Mouse (Mus musculus) spleen, adult 12 weeks (tissue): Measurements from ENCODE around the gene Arrdc5.

ENCODE experiments used
- DNase-seq: peaks from one replicate; pipeline ENCODE4 v3.0.0; 2022; ENCODE audit warnings: low spot score

Gene Arrdc5

DNA sequence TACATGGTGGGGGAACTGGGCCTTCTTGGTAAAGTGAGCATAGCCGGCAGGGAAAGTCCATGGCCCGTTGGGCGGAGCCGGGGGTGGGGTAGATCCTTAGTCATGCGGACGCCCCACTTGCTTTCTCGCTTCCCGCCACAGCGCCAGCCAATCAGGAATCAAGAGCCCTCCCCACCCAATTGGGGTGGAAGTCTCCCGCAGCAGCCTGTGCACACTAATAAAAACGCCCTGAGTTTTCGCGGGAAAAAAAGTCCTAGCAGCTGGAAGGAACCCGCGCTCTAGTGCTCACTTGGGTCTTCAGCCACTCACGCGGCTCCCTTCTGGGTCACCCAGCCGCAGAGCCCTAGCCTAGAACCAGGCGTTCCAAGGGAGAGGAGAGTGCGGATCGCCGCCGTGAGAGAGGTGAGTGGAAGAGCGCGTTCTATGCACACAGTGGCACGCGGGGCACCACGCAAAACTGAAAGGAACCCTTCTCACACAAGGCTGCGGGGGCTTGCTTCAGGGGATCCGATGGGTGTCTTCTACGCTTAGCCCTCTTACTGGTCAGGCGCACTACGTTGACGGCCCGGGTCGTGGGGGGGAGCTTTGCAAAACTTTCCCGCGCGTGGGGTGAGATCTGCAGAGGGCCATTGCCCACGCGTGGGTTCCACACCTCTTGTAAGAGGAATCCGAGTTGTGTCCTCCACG is 3.2 kb upstream of the Arrdc5 start, which contains the start of gene Uhrf1:
TSS of gene Uhrf1 (plus strand) at position 162 of the 687 bp plus-strand sequence.
- DNase-seq = peak; percentile 74

GRCm38 (mm10) chr17:56302363-56302996 is 2.4 kb upstream of the Arrdc5 start:
- DNase-seq = no peak

- no peak for DNase-seq
Measured at GRCm38 (mm10) chr17:56298238-56298637, 1.8 kb downstream of the Arrdc5 start.

DNA sequence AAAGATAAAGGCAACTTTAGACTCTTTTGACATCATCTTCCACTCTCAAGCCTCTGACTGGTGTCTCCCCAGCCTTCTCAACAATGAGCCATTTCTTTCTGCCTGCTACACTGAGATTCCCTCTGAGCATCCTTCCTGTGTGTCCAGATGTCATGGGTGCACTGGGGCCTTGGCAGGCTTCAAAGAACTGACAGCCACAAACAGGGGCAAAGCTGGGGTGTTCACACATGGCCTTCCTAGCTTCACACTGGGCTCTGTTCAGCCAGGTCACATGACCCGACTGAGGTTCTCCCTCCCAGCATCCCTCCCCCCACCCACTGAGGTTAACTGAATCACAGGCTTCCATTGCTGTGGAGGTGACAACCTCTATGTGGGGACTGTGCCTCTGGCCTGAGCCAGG is 3.9 kb downstream of the Arrdc5 start:
- DNase-seq = no peak

- no peak for DNase-seq
Measured at GRCm38 (mm10) chr17:56294241-56294640, 5.8 kb downstream of the Arrdc5 start.

GRCm38 (mm10) chr17:56293291-56293690 is 6.8 kb downstream of the Arrdc5 start:
- DNase-seq = no peak

DNA sequence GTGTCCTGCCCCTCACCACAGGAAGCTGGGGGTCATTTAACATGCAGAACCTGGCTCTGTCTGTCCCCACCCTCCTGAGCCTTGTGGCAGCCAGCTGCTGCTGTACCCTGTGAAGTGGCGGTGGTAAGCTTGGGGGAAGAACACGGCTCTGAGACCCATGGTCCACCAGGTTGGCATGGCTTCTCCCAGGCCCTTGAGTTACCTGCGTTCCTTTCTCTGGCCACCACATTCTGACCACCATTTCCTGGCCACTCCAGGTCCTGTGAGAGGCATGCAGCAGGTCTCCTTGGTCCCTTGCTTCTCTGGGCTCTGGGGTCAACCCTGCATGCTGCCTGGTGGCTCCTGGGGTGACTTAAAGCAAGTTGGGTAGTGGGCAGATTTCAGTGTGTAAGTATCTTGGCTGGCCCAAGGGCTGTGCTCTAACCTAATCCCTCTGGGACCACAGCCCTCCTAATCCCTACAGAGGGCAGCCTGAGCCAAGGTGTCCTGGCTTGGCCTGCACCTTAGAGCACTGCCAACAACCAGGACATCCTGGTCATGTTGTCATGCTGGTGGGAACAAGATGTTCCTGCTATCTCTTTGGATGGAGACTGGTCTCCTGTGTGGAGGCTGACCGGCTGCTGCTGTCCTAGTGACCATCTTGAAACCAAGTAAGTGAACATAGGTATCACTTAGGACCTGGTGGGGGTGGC is 7.4 kb downstream of the Arrdc5 start, which contains the start of gene Plin3:
TSS of gene Plin3 (minus strand) at position 343 of the 692 bp plus-strand sequence.
- no peak for DNase-seq

GRCm38 (mm10) chr17:56291826-56292475 is 8.1 kb downstream of the Arrdc5 start:
- no peak for DNase-seq

GRCm38 (mm10) chr17:56291171-56291511 is 8.9 kb downstream of the Arrdc5 start:
- DNase-seq = peak; percentile 78

GRCm38 (mm10) chr17:56290388-56291170 is 9.5 kb downstream of the Arrdc5 start:
- DNase-seq = peak; percentile 82

GRCm38 (mm10) chr17:56289371-56290331 is 10.4 kb downstream of the Arrdc5 start:
- DNase-seq = peak; percentile 27

DNA sequence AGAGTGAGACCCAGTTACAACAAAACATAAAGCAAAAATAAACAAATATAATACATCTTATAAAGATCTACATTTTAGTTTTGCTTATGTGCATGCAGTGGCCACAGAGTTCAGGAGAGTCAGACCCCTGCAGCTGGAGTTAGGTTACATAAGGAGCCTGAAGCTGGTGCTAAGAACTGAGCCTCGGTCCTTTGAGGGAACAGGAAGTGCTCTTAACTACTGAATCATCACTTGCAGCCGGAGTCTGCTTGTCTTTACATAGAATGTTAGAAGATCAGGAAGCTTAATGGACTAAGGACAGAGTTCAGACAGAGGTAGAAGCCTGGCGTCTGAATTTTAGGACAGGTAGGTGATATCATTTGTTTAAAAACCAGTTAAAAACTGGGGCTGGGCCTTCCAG is 11.2 kb downstream of the Arrdc5 start:
- no peak for DNase-seq

GRCm38 (mm10) chr17:56287830-56288229 is 12.3 kb downstream of the Arrdc5 start:
- DNase-seq = no peak

DNA sequence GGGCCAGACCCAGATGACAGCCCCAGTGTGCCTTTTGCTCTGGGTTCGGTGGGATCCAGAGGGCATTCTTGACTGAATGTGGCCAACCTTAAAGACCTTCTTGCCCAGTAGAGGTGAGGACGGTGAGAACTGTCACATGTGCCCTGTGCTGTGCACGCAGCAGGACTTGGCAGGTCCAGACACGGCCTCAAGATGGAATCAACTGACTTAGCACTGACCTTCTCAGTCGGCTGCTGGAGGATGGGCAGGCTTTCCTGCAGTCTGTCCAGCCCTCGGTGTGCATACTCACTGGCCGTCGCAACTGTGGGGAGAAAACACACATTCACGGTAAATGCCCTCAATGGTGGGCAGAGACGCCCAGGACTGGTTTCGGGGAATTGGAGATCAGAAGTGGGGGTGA is 14.1 kb downstream of the Arrdc5 start:
- no peak for DNase-seq

GRCm38 (mm10) chr17:56283316-56283715 is 16.8 kb downstream of the Arrdc5 start:
- no peak for DNase-seq

DNA sequence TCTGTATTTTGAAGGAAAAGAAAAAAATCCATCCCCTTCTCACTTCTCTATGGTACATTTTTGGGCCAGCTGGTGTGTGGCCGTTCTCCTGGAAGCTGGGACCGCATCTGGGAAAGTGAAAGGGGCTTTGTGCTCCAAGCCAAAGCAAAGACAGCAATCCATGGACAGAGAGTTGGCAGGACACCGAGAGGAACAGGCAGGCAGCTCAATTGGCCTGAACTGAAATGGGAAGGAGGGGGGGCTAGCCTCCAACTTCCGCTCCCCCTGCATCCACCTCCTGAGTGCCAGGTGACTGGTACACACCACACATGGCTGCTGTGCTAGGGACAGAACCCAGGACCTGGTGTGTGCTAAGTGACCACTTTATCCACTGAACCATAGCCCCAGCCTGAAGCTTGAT is 17.3 kb downstream of the Arrdc5 start:
- DNase-seq = no peak

DNA sequence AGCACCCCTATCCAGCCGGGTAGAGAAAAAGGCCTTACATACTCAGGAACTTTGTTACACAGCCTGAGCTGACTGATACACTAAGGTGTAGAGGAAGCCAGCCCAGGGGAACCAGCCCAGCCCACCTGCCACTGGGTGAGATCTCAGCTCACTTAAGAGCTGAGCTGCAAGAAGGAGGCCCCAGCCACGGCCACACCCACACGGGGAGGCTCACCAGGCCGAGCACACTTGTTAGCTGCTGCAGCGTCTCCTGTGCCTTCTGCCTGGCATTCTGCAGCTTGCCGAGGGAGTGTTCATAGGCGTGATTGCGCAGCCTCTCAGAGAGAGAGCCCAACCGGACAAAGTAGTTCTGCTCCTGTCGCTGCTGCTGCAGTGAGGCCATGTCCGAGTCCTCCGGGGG is 18.9 kb downstream of the Arrdc5 start:
- DNase-seq = no peak

GRCm38 (mm10) chr17:56279481-56280155 is 20.5 kb downstream of the Arrdc5 start:
- no peak for DNase-seq

DNA sequence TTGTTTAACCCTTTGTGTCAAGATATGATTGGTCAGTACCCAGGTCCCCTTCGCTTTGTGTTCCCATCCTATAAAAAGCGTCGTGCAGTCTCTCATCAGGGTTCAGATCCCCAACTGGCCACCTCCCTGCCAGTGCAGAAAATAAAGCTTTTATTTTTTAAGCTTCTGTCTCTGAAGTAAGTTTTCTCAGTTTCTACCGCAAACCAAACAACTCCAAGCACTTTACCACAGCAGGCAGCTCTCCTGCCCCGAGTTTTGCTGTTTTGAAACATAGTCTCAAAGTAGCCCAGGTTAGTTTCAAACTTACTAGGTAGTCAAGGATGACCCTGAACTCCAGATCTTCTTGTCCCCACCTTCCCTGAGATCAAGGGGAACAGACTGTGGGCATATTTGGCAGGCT is 21.7 kb downstream of the Arrdc5 start:
- DNase-seq = no peak

DNA sequence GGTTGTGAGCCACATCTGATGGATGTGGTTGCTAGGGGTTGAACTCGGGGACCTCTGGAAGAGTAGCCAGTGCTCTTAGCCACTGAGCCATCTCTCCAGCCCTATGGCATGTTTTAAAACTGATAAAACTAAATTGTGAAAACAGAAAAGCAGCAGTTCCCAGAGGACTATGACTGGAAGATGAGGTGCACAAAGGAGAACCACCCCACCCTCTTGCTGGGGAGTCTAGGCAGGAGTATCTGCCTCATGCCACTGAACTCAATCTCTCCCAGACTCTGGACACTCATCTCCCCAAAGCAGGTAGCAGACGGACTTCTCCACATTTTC is 22.6 kb downstream of the Arrdc5 start:
- DNase-seq = no peak
